Mouse (Mus musculus) kidney, adult 2 months (tissue): Measurements from ENCODE around the gene Smc6. TPM values are rescaled to one million over a fixed set of nuclear protein-coding genes. Genes with fewer than 3 reads are reported as not detected.

Source experiments
- DNase-seq: peaks from one replicate; pipeline ENCODE4 v3.0.0; 2021
- H3K27ac ChIP-seq: fragments of 200-500 bp; 2 replicates; pipeline ENCODE4 v1.5.1; 2012; ENCODE audit warnings: low read depth, low read length, control low read depth, inconsistent platforms; ENCODE audit not compliant: insufficient read depth
- H3K27me3 ChIP-seq: fragments of 200-500 bp; replicated peaks from 2 replicates; pipeline ENCODE4 v1.6.1; 2012; ENCODE audit warnings: mild to moderate bottlenecking, moderate library complexity, low read length, inconsistent platforms; ENCODE audit not compliant: control insufficient read depth, insufficient read depth
- H3K36me3 ChIP-seq: fragments of 200-500 bp; 2 replicates; pipeline ENCODE4 v1.6.1; 2012; ENCODE audit warnings: mild to moderate bottlenecking, moderate library complexity, low read length, inconsistent platforms; ENCODE audit not compliant: control insufficient read depth, insufficient read depth
- H3K4me1 ChIP-seq: fragments of 200-500 bp; 2 replicates; pipeline ENCODE4 v1.6.1; 2011; ENCODE audit warnings: low read length; ENCODE audit not compliant: control insufficient read depth, insufficient read depth
- H3K4me3 ChIP-seq: fragments of 200-500 bp; 2 replicates; pipeline ENCODE4 v1.5.1; 2011; ENCODE audit warnings: mild to moderate bottlenecking, low read depth, low read length, control low read depth; ENCODE audit not compliant: insufficient read depth
- CTCF ChIP-seq: fragments of 200-500 bp; conservative IDR thresholded peaks from 2 replicates; pipeline ENCODE4 v1.5.1; 2011; ENCODE audit warnings: low read depth, mild to moderate bottlenecking, control low read depth, low read length, moderate library complexity, mixed read lengths; ENCODE audit not compliant: insufficient read depth, insufficient read length
- POLR2A ChIP-seq: fragments of 200-500 bp; IDR thresholded peaks from one replicate; pipeline ENCODE4 v1.6.1; 2011; ENCODE audit warnings: low read depth, low read length, control low read depth
- WGBS: fragments of 180-500 bp; shearing (Covaris S2); methylation state at CpG from one replicate; pipeline ENCODE4 v1.1.7; 2018; 5-methylcytosine and 5-hydroxymethylcytosine counted together
- polyA plus RNA-seq: library from polyadenylated mRNA; depleted of rRNA; stranded (reverse); fragments of >200 nt; gene quantifications from 2 replicates; pipeline ENCODE4 v1.2.3, GENCODE M21; 2012; rRNA removed

Smc6 gene
- polyA plus RNA-seq, 1 experiment: 10.8 TPM

GRCm38 (mm10) chr12:11362435-11362834 lies 96.7 kb downstream of the Smc6 start:
- H3K4me1 ChIP-seq: no peaks in the 10 kb centered on the region
- no peak for TF ChIP-seq CTCF
- TF ChIP-seq POLR2A: no peak
- H3K4me3 ChIP-seq: no peak overlapping the region
- H3K27me3 ChIP-seq: no peaks in the 10 kb centered on the region
- H3K36me3 ChIP-seq: no peaks in the 10 kb centered on the region
- WGBS: 94% methylated on average over 6 of the region's 6 CpGs
- no peak for DNase-seq
- H3K27ac ChIP-seq: no peak overlapping the region

DNA sequence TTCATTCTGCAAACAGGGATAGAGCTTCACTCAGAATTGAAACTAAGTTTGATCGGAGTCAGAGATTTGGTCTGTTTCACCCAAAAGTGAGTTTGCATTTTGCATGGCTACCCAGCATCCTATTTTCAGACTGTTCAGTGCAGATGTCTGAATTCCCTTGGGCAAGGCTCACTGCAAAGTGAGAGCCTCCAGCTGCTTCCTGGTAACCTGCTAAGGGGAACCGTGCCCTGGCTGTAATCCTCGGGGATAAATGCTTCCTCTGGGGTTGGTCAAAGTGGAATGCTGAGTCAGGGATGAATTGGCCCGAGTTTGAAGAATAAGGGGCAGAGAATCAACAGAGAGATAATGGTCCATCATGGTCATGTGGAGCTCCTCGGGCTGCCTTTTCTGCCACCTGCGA lies 99.2 kb downstream of the Smc6 start:
- Histone ChIP-seq H3K27ac (no peak overlapping the region), H3K36me3 (no peaks in the 10 kb centered on the region), H3K4me1 (no peaks in the 10 kb centered on the region), H3K27me3 (no peaks in the 10 kb centered on the region), H3K4me3 (no peak overlapping the region)
- DNase-seq: no peak
- 56% methylated on average over 6 of the region's 6 CpGs for WGBS
- no peak for TF ChIP-seq POLR2A
- no peak for TF ChIP-seq CTCF

DNA sequence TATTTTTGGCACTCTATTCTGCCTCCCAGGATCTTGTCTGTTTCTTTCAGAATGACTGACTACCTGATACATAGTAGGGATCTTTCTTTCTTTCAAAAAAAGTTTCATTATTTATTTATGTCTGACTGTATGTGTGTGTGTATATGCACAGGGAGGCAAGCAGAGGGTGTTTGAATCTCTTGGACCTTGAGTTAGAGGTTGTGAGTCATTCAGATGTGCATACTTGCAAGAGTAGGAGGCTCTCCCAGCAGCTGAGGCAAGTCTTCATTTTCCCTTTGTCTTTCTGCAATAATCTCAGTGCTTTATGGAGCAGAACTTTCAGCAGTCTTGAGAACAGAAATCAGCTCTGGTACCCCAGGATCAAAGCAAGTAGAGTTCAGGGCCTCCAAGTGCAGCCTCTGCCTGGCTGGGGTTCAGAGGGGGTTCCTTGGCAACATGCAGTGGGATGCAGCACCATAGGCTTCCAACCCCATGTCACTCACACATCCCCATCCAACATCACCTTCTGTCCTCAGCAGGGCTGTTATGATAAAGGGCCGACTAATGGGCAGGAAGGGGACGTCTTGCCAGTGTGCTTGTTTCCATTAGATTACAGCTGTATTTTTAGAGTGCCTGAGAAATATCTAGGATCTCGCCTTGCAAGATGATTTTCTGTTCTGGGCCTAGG lies 101.5 kb downstream of the Smc6 start:
- Histone ChIP-seq H3K4me1 (no peaks in the 10 kb centered on the region), H3K36me3 (no peaks in the 10 kb centered on the region), H3K4me3 (no peak overlapping the region), H3K27ac (no peak overlapping the region), H3K27me3 (no peaks in the 10 kb centered on the region)
- WGBS: 39% methylated on average over 3 of the region's 3 CpGs
- TF ChIP-seq POLR2A (no peak), CTCF (no peak)
- no peak for DNase-seq

Other genes with a start within 250 kb of the Smc6 start
- gene Kcns3, start 114.8 kb upstream of the Smc6 start, polyA plus RNA-seq: 2.3 and 2.5 TPM in 2 replicates
- gene Msgn1, start 56.9 kb upstream of the Smc6 start, polyA plus RNA-seq: not detected in 2 replicates
- gene Gen1, start 85 bp upstream of the Smc6 start, polyA plus RNA-seq: 0.15 and 0.19 TPM in 2 replicates
- gene Vsnl1, start 170.7 kb downstream of the Smc6 start, polyA plus RNA-seq: 0.08 TPM in 2 replicates
- not detected in 2 replicates for gene Rad51ap2, start 190.2 kb downstream of the Smc6 start, polyA plus RNA-seq